In genomic region chr2:68756793-68757192, GRCm38 (mm10) we compare ENCODE assay signal across 8 mouse cellular contexts.
DNase-seq lines count a peak whose midpoint lies in the region.

No protein-coding gene starts in this region.

- intact Hi-C loops in heart, postnatal 10 days (cut with DNase I): loop anchor here (1.0 to 5.0 kb wide), 3 partner anchors 193 to 1794 kb away; no protein-coding TSS in a partner anchor

- DNase-seq in ovary, postnatal 36 days (ENCODE audit: low spot score): peak; percentile 20
- DNase-seq in ovary, adult 18-20 months (ENCODE audit: low spot score): no peak
- DNase-seq in cerebellum, postnatal 14 days: peak; percentile 66 to 67
- DNase-seq in heart, postnatal 10 days: peak; percentile 51 to 60
- peak; percentile 57 for DNase-seq in kidney, postnatal 10 days
- DNase-seq in lung, postnatal 10 days: peak; percentile 27
- peak; percentile 13 for DNase-seq in right cerebral cortex, postnatal 14 days
- no peak for DNase-seq in urinary bladder, adult 2 months (ENCODE audit: low spot score)

Comparison
In these comparisons a context has a peak if more than half of its experiments do, and no peak if none do; other contexts are left out.
1. DNase-seq: peak in ovary, postnatal 36 days (single experiment), cerebellum, postnatal 14 days (2 of 2), heart, postnatal 10 days (2 of 2), kidney, postnatal 10 days (single experiment), lung, postnatal 10 days (single experiment) and right cerebral cortex, postnatal 14 days (single experiment); none in ovary, adult 18-20 months (single experiment) and urinary bladder, adult 2 months (single experiment).